Mouse (Mus musculus) heart, embryonic 14.5 days (tissue): Measurements from ENCODE around the gene Sgcd. TPM values are rescaled to one million over a fixed set of nuclear protein-coding genes. Genes with fewer than 3 reads are reported as not detected.

Experiments
- ATAC-seq: fragments of 200-750 bp; cut with Nextera tagmentation; 2 replicates; pipeline ENCODE4 v1.8.0; 2017; ENCODE audit warnings: low read depth, moderate TSS enrichment; ENCODE audit not compliant: insufficient number of reproducible peaks, insufficient read depth, low FRiP score
- H3K27ac ChIP-seq, 2 experiments: fragments of 200-500 bp in 1 of 2; fragments of 300-500 bp in 1 of 2; sonication (generic) in 1 of 2; replicated peaks in 1 of 2; 2 replicates each; pipeline ENCODE4 v1.5.1; 2012 to 2014; ENCODE audit warnings: low read depth in 2 of 2, low read length in 2 of 2, control low read depth in 1 of 2, mild to moderate bottlenecking in 1 of 2, mixed read lengths in 1 of 2; ENCODE audit not compliant: control insufficient read depth in 1 of 2, insufficient read depth in 1 of 2
- H3K27me3 ChIP-seq: fragments of 300-500 bp; sonication (generic); 2 replicates; pipeline ENCODE4 v1.6.1; 2014; ENCODE audit warnings: mild to moderate bottlenecking, low read length, control low read depth; ENCODE audit not compliant: control insufficient read depth, insufficient read depth
- H3K36me3 ChIP-seq: fragments of 300-500 bp; sonication (generic); 2 replicates; pipeline ENCODE4 v1.6.1; 2014; ENCODE audit warnings: mild to moderate bottlenecking, control low read depth, low read length, mixed read lengths; ENCODE audit not compliant: control insufficient read depth, insufficient read depth
- H3K4me1 ChIP-seq, 2 experiments: fragments of 200-500 bp in 1 of 2; fragments of 300-500 bp in 1 of 2; sonication (generic) in 1 of 2; 2 replicates each; pipeline ENCODE4 v1.6.1; 2012 to 2014; ENCODE audit warnings: low read length in 2 of 2, control low read depth in 1 of 2, mixed read lengths in 1 of 2; ENCODE audit not compliant: control insufficient read depth in 2 of 2, insufficient read depth in 2 of 2
- H3K4me2 ChIP-seq: fragments of 300-500 bp; sonication (generic); 2 replicates; pipeline ENCODE4 v1.6.1; 2014; ENCODE audit warnings: mild to moderate bottlenecking, low read length
- H3K4me3 ChIP-seq, 2 experiments: fragments of 200-500 bp in 1 of 2; fragments of 300-500 bp in 1 of 2; sonication (generic) in 1 of 2; 2 replicates each; pipeline ENCODE4 v1.5.1; 2012 to 2014; ENCODE audit warnings: low read length in 2 of 2, mild to moderate bottlenecking in 2 of 2, control low read depth in 1 of 2, low read depth in 1 of 2, moderate library complexity in 1 of 2; ENCODE audit not compliant: control insufficient read depth in 1 of 2, insufficient read depth in 1 of 2
- H3K9ac ChIP-seq: fragments of 300-500 bp; sonication (generic); 2 replicates; pipeline ENCODE4 v1.6.1; 2014; ENCODE audit warnings: mild to moderate bottlenecking, low read length
- H3K9me3 ChIP-seq: fragments of 300-500 bp; sonication (generic); 2 replicates; pipeline ENCODE4 v1.6.1; 2016; ENCODE audit warnings: low read length, control low read depth; ENCODE audit not compliant: control insufficient read depth
- WGBS: fragments of 180-500 bp; shearing (Covaris S2); extraction: QIAGEN DNeasy Blood & Tissue Kit; methylation state at CpG from one replicate; pipeline ENCODE4 v1.1.7; 2014; 5-methylcytosine and 5-hydroxymethylcytosine counted together
- polyA plus RNA-seq: library from polyadenylated mRNA; unstranded; fragments of >200 nt; fragmentation: Nextera tagmentation; extraction: Ambion mirVana; gene quantifications from 2 replicates; pipeline ENCODE4 v1.2.1, GENCODE M21; 2014

Sgcd gene
- polyA plus RNA-seq, 1 experiment from 2014 or later, result 8.9 TPM

GRCm38 (mm10) chr11:47242401-47242800 is 746.4 kb downstream of the Sgcd start:
- H3K27ac ChIP-seq, result no peak overlapping the region
- 88% methylated on average over 1 of the region's 1 CpGs for WGBS
- no peak overlapping the region for H3K4me2 ChIP-seq
- no peaks in the 10 kb centered on the region for H3K36me3 ChIP-seq
- H3K27me3 ChIP-seq, result no peaks in the 10 kb centered on the region
- H3K4me1 ChIP-seq, result no peaks in the 10 kb centered on the region
- no peak overlapping the region for H3K4me3 ChIP-seq
- ATAC-seq, result no peak
- no peaks in the 10 kb centered on the region for H3K9me3 ChIP-seq
- H3K9ac ChIP-seq, result no peak overlapping the region

- H3K27ac ChIP-seq, result no peak overlapping the region
- no peak overlapping the region for H3K4me3 ChIP-seq
- no peaks in the 10 kb centered on the region for H3K27me3 ChIP-seq
- WGBS, result 43% methylated on average over 1 of the region's 1 CpGs
- no peaks in the 10 kb centered on the region for H3K4me1 ChIP-seq
- H3K9me3 ChIP-seq, result no peaks in the 10 kb centered on the region
- no peak overlapping the region for H3K4me2 ChIP-seq
- no peak overlapping the region for H3K9ac ChIP-seq
- no peaks in the 10 kb centered on the region for H3K36me3 ChIP-seq
- ATAC-seq, result no peak
These were observed 760.5 kb downstream of the Sgcd start for GRCm38 (mm10) chr11:47228222-47228621.

GRCm38 (mm10) chr11:47224148-47224547 is 764.6 kb downstream of the Sgcd start:
- H3K27me3 ChIP-seq, result no peaks in the 10 kb centered on the region
- H3K9me3 ChIP-seq, result no peaks in the 10 kb centered on the region
- no peak overlapping the region for H3K27ac ChIP-seq
- H3K36me3 ChIP-seq, result no peaks in the 10 kb centered on the region
- WGBS, result 87% methylated on average over 2 of the region's 2 CpGs
- no peak overlapping the region for H3K4me3 ChIP-seq
- H3K4me1 ChIP-seq, result no peaks in the 10 kb centered on the region
- no peak overlapping the region for H3K4me2 ChIP-seq
- no peak for ATAC-seq
- no peak overlapping the region for H3K9ac ChIP-seq

- Histone ChIP-seq H3K27me3 (no peaks in the 10 kb centered on the region), H3K36me3 (no peaks in the 10 kb centered on the region), H3K27ac (no peak overlapping the region), H3K4me1 (peaks cover 0 to 1% of the 10 kb centered on the region in 2 experiments; a peak in 1 of 4 replicates), H3K9me3 (no peaks in the 10 kb centered on the region), H3K4me2 (no peak overlapping the region), H3K9ac (no peak overlapping the region), H3K4me3 (no peak overlapping the region)
- WGBS, result 82% methylated on average over 8 of the region's 8 CpGs
- no peak for ATAC-seq
These were observed 777.2 kb downstream of the Sgcd start for GRCm38 (mm10) chr11:47211531-47211930.

- ATAC-seq, result no peak
- no peaks in the 10 kb centered on the region for H3K36me3 ChIP-seq
- H3K27me3 ChIP-seq, result no peaks in the 10 kb centered on the region
- no peak overlapping the region for H3K4me2 ChIP-seq
- H3K4me3 ChIP-seq, result no peak overlapping the region
- H3K9me3 ChIP-seq, result no peaks in the 10 kb centered on the region
- 59% methylated on average over 1 of the region's 1 CpGs for WGBS
- no peak overlapping the region for H3K27ac ChIP-seq
- H3K9ac ChIP-seq, result no peak overlapping the region
- H3K4me1 ChIP-seq, result peaks cover 2 to 4% of the 10 kb centered on the region in 2 experiments; a peak in 1 of 4 replicates
These were observed 782.3 kb downstream of the Sgcd start for GRCm38 (mm10) chr11:47206461-47206860.

GRCm38 (mm10) chr11:47199106-47199505 is 789.7 kb downstream of the Sgcd start:
- no peaks in the 10 kb centered on the region for H3K9me3 ChIP-seq
- 69% methylated on average over 7 of the region's 7 CpGs for WGBS
- H3K4me2 ChIP-seq, result no peak overlapping the region
- no peak for ATAC-seq
- no peaks in the 10 kb centered on the region for H3K27me3 ChIP-seq
- no peak overlapping the region for H3K9ac ChIP-seq
- no peaks in the 10 kb centered on the region for H3K4me1 ChIP-seq
- no peak overlapping the region for H3K27ac ChIP-seq
- H3K36me3 ChIP-seq, result no peaks in the 10 kb centered on the region
- H3K4me3 ChIP-seq, result no peak overlapping the region

GRCm38 (mm10) chr11:47188556-47188955 is 800.2 kb downstream of the Sgcd start:
- Histone ChIP-seq H3K9ac (no peak overlapping the region), H3K9me3 (no peaks in the 10 kb centered on the region), H3K36me3 (no peaks in the 10 kb centered on the region), H3K4me2 (no peak overlapping the region), H3K27me3 (no peaks in the 10 kb centered on the region), H3K4me1 (no peaks in the 10 kb centered on the region), H3K27ac (no peak overlapping the region), H3K4me3 (no peak overlapping the region)
- ATAC-seq, result no peak
- 78% methylated on average over 2 of the region's 2 CpGs for WGBS

- Histone ChIP-seq H3K27ac (no peak overlapping the region), H3K9ac (no peak overlapping the region), H3K9me3 (no peaks in the 10 kb centered on the region), H3K4me1 (no peaks in the 10 kb centered on the region), H3K27me3 (no peaks in the 10 kb centered on the region), H3K4me3 (no peak overlapping the region), H3K4me2 (no peak overlapping the region), H3K36me3 (no peaks in the 10 kb centered on the region)
- ATAC-seq, result no peak
- WGBS, result 85% methylated on average over 2 of the region's 2 CpGs
These were observed 813.8 kb downstream of the Sgcd start for GRCm38 (mm10) chr11:47174977-47175376.
